Mouse (Mus musculus) gastrocnemius, postnatal 10 days (tissue): ENCODE measurements around the gene Gm20388. TPM values are rescaled to one million over a fixed set of nuclear protein-coding genes. Genes with fewer than 3 reads are reported as not detected.

Source experiments
- DNase-seq: peaks from one replicate; pipeline ENCODE4 v3.0.0; 2021; ENCODE audit warnings: mixed read lengths
- long read RNA-seq, 2 experiments: library from polyadenylated mRNA; stranded (forward); transcript quantifications; one replicate each; pipeline ENCODE4 v2.0.0; 2021
- total RNA-seq, 2 experiments: library from RNA; stranded (reverse); gene quantifications; 2 replicates each; pipeline ENCODE4 v1.2.3; 2021

Gm20388 gene
- total RNA-seq, result 1 to 10 TPM; 2.9 to 6.0 TPM
- long read RNA-seq, experiment 1, partial matches to known transcripts, result 26 of 77 reads
- long read RNA-seq, experiment 1, other reads (novel, unspliced or antisense), result 51 of 77 reads
- long read RNA-seq, experiment 2, partial matches to known transcripts, result 0 of 41 reads
- long read RNA-seq, experiment 2, other reads (novel, unspliced or antisense), result 41 of 41 reads

DNA sequence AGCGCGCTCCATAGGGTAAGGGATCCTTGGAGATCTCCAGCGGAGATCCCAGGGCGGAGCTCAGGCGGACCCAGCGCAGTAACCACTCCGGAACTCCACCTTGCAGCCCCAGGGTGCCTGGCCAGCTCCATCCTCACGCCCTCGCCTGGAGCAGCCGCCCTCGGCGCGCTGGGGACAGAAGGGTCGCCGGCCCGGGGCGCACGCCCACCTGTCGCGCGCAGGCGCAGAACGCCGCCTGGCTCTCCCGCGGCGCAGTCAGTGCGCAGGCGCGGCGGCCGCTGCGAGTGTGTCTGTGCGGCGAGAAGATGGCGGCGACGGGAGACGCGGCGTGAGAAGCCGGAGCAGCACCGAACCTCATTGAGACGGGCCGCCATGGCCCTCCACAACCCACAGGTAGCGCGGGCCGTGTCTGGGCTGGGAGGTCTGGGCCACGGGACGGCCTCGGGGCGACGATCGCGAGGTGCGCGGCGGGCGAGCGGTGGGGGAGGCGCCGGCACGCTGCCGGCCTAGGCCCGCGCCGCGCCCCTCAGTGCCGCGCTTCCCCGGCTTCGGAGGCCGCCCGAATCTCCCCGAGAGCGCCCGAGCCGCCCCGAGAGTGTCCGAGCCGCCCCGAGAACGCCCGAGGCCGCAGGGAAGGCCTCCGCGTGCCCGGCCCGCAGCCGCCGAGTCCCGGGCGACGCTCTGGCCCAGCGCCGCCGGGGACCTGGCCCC lies at the start of gene Gm20388:
Gm20388 (plus strand) TSS at position 295 of the 711 bp plus-strand sequence.
- DNase-seq, result peak; percentile 88

DNA sequence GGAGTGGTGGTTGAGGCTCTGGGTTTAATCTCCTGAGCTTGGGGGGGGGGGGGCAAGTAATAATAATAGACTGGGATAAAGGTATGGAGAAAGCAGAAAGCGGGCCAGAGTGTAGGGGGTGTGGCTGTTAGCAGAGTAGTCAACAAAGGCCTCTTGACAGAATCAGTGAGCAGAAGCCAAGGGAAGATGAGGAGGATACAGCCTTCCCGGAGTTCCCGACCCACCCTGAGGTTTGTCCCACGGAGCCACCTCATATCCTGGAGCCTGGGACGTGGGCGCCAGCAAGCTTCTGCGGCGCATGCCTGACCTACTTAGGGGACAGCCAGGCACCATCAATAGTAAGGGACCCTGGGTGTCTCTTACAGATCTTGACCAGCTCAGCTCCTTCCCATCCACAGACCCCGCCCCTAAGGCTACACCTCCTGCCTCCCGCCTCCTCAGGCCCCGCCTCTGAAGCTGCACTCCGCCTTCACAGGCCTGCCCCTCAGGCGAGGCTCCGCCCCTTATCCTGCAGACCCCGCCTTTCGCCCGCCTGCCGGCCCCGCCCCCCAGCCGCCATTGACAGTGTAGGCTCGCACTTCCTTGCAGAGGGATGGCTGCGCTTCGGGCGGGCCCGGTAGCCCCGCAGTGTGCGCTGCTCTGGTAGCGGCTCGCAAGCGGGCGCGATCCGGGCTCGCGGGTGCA lies 48.8 kb upstream of the Gm20388 start, which contains the start of gene Klhl36:
Klhl36 (plus strand) TSS at position 561 of the 684 bp plus-strand sequence.
- DNase-seq, result peak; percentile 97

DNA sequence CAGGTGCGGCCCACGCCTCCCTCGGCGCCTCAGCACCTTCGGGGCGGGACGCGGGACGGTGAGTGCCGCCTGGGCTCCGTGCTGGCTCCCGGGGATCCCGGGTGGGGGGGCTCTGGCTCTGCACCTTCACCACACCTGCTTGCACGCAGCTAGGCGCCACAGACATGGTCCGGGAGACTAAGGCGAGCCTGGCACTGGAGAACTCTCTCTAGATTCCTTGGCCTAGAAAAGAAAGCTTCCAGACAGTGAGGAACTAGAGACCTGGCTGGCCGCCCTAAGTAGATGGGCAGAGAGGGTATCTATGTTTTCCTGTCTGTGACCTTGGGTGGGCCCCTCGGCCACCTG lies 48.3 kb upstream of the Gm20388 start:
- DNase-seq, result no peak

DNA sequence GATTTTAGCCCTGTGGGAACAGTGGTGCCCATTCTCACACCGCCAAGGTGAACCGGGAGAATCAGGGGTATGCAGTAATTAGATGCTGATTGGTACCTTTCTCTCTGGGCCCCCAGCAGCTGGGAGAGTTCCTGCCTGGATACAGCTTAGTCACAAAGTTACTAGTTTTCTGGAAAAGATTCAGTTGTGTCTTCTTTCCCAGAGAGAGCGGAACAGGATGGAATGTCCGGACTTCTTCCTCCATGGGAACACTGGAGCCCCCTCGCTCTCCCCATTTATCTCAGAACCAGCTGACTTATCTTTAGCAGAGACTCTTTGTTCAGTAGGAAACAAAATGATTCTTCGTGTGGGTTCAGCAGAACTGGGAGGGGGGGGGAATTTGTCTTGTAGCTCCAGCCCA lies 47.9 kb upstream of the Gm20388 start:
- DNase-seq, result no peak

DNA sequence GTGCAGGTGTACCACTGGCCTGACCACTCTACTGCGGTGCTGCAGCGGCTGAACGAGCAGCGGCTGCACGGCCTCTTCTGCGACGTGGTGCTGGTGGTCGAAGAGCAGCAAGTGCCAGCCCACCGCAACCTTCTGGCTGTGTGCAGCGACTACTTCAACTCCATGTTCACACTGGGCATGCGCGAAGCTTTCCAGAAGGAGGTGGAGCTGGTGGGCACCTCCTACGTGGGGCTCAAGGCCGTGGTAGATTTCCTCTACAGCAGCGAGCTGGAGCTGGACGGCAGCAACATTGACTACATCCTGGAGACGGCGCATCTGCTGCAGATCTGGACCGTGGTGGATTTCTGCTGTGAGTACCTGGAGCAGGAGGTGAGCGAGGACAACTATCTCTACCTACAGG lies 41.0 kb upstream of the Gm20388 start:
- DNase-seq, result no peak

GRCm38 (mm10) chr8:119873181-119873580 lies 37.5 kb upstream of the Gm20388 start:
- DNase-seq, result no peak

DNA sequence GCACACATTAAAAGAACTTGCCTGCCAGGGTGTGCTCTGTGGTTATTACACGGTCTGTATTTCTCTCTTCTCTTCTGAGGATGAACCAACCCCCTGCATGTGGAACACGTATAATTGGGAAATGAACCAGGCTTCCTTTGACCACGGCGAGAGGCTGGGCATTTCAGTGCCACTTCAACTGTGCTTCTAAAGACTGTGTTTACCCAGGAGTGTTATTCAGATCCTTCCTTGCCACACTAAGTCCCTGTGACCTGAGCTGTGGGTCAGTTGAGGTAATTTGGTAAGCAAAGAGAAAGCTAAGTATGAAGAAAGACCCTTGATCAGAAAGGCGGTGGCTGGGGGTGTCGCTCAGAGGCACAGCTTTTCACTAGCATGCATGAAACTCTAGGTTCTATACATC lies 29.3 kb upstream of the Gm20388 start:
- no peak for DNase-seq

DNA sequence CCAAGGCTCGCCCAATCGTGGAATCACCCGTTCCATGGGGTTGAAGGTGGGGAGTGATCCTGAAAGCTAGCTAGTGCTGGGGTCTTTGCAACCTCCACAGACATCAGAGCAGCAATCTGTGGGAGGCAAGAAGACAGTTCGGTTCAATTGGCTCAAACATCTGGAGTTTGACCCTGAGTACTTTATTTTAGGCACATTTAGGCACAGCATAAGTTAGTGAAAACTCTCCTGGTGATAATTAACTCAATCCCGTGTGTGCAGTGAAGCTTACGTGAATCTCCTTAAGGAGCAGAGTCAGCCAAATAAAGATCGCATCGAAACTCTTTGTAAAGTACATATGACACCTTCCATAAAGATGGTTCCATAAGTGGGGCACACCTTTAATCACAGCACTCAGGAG lies 28.7 kb upstream of the Gm20388 start:
- DNase-seq, result no peak

- no peak for DNase-seq
These were observed 27.4 kb upstream of the Gm20388 start for GRCm38 (mm10) chr8:119883281-119883680.

DNA sequence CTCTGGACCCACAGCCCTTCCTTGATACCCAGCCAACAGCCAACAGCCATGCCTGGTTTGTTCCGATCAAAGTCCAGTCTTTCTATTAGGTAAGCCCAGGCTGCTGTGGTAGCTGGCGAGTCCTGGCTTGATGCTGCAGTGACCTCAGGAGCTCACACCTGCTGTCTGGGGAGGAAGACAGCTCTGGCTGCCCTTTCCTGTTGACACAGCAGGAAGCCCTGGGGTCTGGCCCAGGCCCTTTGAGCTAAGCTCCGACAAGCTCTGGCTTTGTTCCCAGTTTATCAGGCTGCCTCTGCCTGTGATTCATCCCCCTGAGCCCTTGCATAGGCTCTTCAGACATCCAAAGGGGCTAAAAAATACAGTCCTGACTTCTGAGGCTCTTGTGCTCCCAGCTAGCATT lies 25.0 kb upstream of the Gm20388 start:
- DNase-seq, result peak; percentile 25

- DNase-seq, result peak; percentile 41
These were observed 23.5 kb upstream of the Gm20388 start for GRCm38 (mm10) chr8:119887130-119887529.

DNA sequence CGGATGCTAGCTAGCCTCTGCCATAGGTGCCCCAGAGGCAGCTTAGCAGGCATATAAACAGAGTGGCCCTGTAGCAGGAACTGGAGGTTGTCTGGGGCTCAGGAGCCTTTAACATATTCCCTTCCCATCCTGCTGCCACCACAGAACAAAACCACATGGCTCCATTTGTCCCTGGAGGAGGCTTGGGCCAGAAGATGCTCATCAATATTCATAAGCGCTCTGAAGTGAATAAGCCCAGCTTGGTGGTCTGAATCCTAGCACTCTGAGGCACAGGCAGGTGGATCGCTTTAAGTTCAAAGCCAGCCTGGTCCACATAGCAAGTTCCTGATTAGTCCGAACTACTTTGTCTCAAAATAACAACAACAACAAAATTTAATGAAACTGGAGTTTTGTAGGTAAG lies 22.6 kb upstream of the Gm20388 start:
- DNase-seq, result no peak

- DNase-seq, result no peak
These were observed 13.6 kb upstream of the Gm20388 start for GRCm38 (mm10) chr8:119897069-119897468.

DNA sequence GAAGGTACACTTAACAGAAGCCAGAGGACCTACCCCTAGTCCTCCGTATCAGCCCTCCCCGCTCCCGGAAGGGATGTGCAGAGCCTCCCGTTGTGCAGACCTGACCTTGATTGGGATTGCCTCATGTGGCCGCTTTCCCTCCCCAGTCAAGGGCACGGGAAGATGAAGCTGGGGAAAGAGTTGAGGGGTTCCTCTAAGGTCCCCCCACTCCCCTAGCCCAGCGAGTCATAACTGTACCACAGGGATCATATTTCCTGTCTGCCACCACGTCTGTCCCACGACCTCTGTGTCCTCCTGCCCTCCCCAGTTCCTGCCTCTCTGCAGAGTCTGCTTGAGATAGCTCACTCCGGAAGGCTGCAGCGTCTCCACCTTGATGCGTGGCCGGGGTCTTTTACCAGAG lies 12.7 kb upstream of the Gm20388 start:
- DNase-seq, result no peak

DNA sequence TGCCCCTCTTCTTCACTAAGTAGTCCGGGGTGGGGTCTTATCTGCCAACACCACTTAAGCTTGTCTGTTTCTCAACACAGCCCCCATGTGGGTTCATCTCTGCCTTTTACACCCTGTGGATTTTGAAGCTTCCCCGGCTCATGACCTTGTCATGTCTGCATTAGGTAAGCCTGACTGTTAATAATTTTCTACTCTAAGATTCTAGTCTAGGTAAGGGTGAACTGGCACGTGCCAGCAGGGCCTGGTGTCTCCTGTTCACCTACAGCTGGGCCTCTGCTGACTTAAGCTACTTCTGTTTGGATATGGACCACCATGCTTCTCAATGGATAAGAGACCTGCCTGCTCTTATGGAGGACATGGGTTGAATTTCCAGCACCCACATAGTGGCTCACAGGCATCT lies 9.3 kb upstream of the Gm20388 start:
- DNase-seq, result no peak

- no peak for DNase-seq
These were observed 8.7 kb upstream of the Gm20388 start for GRCm38 (mm10) chr8:119901952-119902351.

- DNase-seq, result no peak
These were observed 6.2 kb upstream of the Gm20388 start for GRCm38 (mm10) chr8:119904323-119904911.

GRCm38 (mm10) chr8:119909944-119910546 lies 596 bp upstream of the Gm20388 start, which contains the start of gene Usp10:
Gene Usp10 (plus strand): TSS chr8:119910360.
- no peak for DNase-seq

DNA sequence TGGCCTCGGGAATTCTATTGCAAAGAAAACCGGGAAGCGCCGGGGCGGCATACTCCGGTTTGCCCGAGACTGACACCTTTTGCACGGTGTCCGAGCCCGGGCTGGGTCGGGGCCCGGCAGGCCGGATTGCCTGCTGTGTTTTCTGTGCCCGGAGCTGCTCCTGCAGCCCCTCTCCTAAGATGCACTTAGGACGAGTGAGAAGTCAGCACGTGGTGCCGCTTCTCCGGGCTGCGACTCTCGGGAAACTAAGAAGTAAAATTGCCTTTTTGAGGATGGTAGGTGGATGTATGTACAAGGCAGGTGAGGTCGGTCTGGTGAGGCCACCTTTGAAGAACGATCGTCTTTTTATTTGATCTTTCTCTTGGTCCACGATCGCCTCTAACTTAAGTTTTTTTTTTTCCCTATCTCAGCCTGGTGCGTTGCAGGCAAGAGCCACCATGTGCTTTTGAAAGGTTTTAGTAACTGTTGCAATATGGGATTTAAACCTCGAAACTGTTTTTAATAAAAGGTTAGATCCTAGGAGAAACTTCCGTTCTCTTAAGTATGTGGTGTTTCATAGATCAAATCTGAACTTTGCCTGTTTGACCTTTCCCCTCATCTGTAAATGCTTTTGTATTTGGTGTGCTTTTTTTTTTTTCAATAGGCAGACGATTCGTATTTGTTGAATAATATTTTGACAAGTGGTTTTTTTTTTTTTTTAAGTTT lies 769 bp downstream of the Gm20388 start:
- DNase-seq, result no peak

DNA sequence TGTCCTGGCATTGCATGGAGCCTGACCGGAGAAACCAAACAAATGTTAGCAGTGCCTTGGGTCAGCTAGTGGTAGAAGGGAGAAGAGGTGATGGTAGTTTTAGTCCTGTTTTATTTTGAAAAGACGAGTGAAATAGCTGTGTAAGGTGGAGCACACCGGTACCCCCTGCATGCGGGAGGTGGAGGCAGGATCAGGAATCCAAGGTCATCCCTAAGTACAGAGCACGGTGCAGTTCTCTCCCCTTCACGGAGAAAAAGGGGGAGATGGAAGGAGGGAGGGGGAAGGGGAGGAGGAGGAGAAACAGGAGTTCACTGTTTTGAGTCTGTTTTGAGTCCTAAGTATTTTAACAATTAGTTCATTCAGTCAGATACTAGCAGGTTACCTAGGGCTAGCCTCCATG lies 2.0 kb downstream of the Gm20388 start:
- DNase-seq, result no peak

DNA sequence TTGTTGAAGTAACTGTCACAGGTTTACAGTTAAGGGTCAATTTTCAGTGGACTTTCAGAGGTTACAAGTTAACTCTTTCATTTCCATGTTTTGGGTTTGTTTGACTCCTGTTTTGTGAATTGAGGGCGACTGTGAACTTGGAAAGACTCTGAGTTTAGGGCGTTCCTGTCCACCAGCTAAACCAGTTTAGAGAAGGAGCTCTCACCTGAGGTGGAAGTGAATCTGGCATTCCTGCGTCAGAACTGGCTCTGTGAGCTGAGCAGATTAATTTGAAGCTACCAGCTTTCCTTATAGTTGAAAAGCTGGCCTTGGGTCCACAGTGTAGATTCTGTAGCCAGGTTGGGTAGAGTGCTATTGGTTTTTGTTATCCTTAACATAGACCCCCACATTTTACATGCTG lies 2.5 kb downstream of the Gm20388 start:
- no peak for DNase-seq

- no peak for DNase-seq
These were observed 3.5 kb downstream of the Gm20388 start for GRCm38 (mm10) chr8:119914161-119914560.
